Mouse (Mus musculus) right cerebral cortex, postnatal 25 days (tissue): ENCODE data around the gene Nthl1.

Experiments
- DNase-seq: peaks from one replicate; pipeline ENCODE4 v3.0.0; 2022

Nthl1 gene

GRCm38 (mm10) chr17:24632167-24632812 is at the start of gene Nthl1, which contains the start of gene Tsc2:
Gene Nthl1 (plus strand): TSS chr17:24632680.
Gene Tsc2 (minus strand): TSS chr17:24632630.
- DNase-seq: peak; percentile 87

DNA sequence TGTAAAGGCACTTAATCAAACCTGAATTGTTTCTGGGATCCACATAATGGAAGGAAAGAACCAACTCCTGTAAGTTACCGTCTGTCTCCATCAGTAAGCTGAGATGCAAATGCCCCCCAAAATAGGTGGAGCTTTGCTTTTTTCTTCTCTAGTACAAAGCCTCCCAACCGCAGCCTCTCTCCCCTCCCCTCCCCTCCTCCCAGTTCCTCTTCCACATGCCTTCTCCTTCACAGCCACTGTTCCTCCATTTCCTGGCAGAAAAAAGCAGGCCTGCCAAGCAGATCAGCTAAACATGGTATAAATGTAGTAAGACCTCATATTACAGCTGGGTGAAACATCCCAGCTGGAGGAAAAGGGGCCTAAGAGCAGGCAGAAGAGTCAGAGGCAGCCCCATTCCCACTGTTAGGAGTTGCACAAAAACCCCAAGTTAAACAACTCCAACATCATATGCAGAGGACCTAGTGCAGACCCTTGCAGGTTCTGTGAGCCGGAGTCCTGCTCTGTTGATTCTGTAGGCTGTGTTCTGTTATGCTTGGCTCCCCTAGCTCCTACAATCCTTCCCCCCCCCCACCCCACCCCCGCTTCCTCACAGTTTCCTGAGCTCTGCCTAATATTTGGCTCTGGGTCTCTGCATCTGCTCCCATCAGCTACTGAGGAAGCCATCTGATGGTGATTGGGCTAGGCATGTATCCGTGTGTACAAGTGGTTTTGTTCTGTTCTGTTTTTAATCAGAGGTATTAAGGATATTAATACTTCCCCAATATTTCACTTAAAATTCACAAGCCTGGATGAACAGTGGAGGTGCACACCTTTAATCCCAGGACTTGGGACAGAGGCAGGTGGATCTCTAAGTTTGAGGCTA is 48.6 kb upstream of the Nthl1 start:
- no peak for DNase-seq

DNA sequence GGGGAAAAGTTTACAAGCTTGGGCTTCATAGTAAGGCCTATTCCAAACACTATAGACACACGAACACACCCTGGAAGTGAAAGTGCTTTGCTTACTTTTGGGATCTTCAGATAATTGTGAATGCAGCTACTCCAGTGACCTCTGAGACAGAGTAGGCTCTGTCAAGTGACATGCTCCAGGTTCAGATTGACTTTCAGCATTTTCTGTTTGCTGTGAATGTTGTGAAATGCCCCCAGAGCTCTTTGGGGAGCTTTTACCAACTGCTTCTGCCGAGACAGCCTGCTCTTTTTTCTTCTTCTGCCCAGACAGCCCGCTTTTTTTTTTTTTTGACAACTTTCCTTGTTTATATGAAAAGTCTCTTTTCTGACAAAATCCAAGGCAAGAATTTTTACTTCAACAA is 48.0 kb upstream of the Nthl1 start:
- DNase-seq: no peak

GRCm38 (mm10) chr17:24586532-24586931 is 45.9 kb upstream of the Nthl1 start:
- no peak for DNase-seq

DNA sequence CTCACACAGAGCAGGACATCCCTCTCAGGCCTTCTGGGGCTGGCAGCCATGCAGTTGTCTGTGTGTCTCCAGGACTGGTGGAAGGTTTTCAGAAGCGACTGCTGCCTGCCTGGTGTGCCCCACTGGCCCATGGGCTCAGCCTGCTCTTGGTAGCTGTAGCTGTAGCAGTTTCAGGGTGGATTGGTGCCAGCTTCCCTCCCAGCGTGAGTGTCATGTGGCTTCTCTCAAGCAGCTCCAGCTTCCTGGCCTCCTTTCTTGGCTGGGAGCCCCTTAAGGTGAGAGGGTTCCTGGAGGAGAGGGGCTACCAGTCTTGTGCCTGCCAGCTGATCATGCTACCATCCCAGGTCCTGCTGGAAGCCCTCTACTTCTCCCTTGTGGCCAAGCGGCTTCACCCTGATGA is 41.5 kb upstream of the Nthl1 start:
- no peak for DNase-seq

DNA sequence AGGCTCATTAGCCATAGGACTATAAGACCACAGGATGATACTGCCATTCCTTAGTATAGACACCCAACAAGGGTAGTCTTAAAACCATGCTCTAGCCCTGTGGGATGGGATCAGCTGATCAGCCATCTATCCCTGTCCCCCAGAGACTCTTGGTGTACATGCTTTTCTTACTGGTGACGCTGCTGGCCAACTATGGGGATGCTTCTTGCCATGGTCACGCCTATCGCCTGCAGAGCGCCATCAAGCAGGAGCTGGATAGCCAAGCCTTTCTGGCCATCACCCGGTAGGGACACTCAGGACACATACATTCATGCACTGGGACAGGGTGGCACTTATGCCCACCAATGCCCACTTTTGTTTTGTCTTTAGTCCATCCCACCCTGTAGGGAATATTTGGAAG is 40.8 kb upstream of the Nthl1 start:
- no peak for DNase-seq

DNA sequence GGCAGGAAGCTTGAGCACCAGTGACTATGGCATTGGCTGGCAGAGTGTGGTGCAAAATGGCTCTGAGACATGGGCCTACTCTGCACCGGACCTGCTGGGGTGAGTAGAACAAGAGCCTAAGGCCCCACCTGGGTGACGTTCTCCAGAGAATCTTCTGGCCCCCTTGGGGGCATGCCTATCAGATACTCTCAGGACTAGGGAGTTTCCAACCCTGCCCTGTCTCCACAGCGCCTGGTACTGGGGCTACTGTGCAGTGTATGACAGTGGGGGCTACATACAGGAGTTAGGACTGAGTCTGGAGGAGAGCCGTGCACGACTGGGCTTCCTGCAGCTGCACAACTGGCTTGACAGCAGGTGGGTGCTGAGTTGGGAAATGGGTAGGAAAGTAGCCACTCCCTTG is 39.2 kb upstream of the Nthl1 start:
- no peak for DNase-seq

GRCm38 (mm10) chr17:24593992-24594890 is 38.2 kb upstream of the Nthl1 start:
- no peak for DNase-seq

DNA sequence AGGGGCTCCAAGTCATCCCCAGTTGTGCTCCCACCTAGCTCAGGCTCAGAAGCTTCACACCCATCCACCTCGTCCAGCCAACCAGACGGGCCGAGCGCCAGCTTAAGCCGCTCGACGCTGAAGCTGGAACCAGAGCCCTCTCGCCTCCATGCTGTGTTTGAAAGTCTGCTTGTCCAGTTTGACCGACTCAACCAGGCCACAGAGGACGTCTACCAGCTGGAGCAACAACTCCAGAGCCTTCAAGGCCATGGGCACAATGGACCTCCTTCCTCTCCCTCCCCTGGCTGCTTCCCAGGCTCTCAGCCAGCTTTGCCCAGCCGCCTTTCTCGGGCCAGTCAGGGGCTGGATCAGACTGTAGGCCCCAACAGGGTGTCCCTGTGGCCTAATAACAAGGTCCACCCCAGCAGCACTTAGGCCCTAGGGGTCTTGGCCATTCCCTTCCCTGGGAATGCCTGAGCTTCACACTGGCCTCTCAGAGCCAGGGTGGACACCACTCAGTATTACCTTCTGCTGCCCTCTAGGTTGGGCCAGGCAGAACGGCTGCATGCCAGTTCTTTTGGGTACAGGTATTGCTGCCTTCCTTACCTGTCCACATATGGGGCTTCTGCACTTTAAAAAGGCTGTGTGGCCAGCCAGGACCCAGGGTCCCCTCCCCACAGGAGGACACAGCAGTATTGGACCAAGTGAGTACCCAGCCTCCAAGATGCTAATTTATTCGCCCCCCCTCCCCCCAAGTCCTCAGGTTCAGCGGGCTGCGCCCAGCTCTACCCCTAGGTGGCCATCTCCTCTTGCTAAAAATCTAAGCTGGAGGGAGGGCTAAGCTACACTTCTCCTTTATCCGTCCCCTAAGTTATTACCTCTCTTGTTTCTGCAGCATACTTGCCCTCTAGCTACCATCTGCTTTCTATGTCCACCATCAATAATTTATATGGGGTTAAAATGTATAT is 37.1 kb upstream of the Nthl1 start:
- no peak for DNase-seq

DNA sequence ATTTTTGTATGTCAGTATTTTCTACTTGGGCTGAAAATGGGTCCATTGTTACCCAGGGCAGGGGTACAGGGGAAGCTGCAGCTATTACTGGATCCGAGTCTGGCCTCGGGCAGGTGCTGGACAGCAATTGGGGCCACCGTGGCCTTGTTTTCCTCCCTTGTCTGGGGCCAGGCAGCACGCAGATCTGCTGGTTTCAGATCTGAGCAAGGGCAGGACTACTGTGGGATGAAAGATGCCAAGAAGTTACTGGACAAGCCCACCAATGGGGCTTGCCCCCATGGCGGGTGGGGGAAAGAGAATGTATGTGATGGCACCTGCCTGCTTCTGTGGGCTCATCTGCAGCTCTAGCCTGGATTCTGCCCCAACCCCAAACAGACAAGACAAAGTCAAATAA is 36.4 kb upstream of the Nthl1 start:
- no peak for DNase-seq

DNA sequence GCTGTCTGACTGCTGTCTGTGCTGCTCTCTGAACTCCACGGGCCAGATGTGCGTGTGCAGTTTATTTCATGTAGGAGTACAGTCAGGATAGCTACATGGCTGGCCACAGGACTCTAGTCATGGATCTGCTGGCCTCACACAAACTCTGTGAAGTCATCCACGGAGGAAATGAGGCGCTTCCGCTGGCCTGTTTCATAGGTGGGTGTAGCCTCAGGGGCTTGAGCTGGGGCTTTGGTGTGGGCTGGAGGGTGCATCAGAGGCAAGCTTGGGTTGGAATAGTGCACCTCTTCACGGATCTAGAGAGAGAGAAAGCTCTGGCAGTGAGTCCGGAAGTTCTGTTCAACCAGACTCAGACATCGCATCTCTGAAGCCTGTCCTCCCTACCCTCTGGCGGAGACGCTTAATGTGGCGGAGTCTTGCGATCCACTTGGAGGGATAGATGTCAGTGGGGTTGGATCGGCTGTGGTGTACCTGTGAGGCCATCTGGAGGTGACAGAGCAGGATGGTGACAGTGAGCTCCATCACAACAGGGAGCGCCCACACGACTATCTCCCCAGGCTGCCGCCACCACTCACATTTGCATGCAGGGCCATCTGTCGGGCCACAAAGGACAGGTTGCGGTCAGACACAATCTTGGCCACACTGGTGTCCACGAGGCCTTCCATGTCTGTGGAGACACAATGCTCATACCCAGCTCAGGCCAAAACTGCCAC is 35.9 kb upstream of the Nthl1 start:
- DNase-seq: no peak

GRCm38 (mm10) chr17:24597989-24598388 is 34.5 kb upstream of the Nthl1 start:
- DNase-seq: no peak

DNA sequence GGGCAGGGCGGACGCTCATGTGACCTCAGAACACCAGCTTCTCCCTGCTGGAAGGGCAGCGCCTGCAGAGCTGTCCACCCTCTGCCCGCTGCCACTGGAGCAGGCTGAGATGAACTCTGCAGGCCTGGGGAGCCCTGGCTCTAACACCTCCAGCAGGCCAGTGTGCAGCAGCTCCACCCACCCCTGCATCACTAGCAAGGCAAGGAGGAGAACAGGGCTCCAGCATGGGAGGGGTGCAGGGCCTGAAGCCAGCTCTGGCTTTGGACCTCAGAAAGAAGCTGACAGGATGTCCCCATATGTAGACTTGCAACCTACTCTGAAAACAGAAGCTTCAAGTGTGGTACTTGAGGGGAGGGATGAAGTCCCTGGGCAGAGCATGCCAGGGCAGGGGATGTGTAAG is 32.0 kb upstream of the Nthl1 start:
- no peak for DNase-seq

GRCm38 (mm10) chr17:24603961-24604360 is 28.5 kb upstream of the Nthl1 start:
- no peak for DNase-seq

DNA sequence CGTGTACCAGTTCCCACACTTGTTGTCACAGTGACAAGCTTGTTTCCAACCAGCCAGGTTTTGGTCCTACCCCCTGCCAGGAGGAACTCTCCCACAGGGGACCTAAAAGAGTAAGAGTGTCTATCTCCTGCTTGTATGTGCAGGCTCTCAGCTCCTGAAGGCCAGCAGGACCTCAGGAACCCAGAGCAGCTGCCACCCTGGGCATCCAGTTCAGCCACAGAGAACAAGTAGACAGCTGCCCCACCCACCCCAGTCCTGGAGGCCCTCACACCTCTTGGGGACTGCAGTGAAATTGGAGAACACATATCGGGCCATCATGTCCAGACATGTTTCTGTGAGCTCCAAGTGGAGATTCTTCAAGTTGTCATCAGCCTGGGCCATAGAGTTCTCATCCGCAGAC is 27.9 kb upstream of the Nthl1 start:
- DNase-seq: no peak

- DNase-seq: no peak
These were observed 24.1 kb upstream of the Nthl1 start for GRCm38 (mm10) chr17:24608370-24608769.

GRCm38 (mm10) chr17:24608874-24609273 is 23.6 kb upstream of the Nthl1 start:
- DNase-seq: no peak

GRCm38 (mm10) chr17:24610711-24611110 is 21.8 kb upstream of the Nthl1 start:
- no peak for DNase-seq

DNA sequence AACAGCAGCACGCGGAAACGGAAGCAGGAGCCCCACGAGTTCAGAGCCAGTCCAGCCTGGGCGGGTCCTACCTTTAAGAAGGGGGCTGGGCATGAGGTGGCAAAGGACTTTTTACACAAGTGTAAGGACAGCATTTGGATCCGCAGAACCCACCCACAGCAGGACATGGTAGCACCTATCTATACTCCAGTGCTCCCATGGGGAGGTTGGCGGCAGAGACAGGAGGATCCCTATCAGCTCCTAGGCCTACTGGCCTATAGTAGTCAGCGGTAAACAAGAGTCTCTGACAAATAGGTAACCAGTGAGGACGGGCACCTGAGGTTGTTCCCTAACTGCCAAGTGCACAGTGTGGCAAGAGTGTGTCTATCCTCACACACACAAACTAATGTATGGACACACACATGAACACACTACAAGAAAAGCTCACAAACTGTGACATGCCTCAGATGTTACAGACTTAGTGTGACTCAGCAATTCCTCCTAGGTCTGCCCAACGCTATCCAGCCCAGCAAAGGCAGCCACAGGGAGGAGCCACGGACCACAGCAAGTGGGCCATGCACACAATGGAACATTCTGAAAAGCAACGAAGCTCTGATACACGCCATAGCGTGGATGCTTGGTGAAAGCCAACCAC is 14.8 kb upstream of the Nthl1 start:
- DNase-seq: no peak

- DNase-seq: no peak
These were observed 7.0 kb upstream of the Nthl1 start for GRCm38 (mm10) chr17:24625472-24625871.

GRCm38 (mm10) chr17:24628646-24629045 is 3.8 kb upstream of the Nthl1 start:
- peak; percentile 41 for DNase-seq
